Mouse (Mus musculus) small intestine, adult 2 months (tissue): ENCODE results near the gene Phactr2.
"Not testable (repeated sequence)": the region's sequence is repeated elsewhere in the genome, so short reads cannot be mapped to it uniquely, and the experiment has no call there.

Experiments used
- CTCF ChIP-seq: fragments of 200-500 bp; IDR thresholded peaks from 2 replicates; pipeline ENCODE4 v1.5.1; 2012; ENCODE audit warnings: low read depth, mild to moderate bottlenecking, control low read depth, inconsistent platforms, low read length, moderate library complexity, mixed read lengths; ENCODE audit not compliant: insufficient replicate concordance, insufficient read length; ENCODE audit errors: extremely low read depth
- POLR2A ChIP-seq: fragments of 200-500 bp; IDR thresholded peaks from 2 replicates; pipeline ENCODE4 v1.6.1; 2012; ENCODE audit warnings: low read depth, mild to moderate bottlenecking, control low read depth, inconsistent platforms, low read length, moderate library complexity

DNA sequence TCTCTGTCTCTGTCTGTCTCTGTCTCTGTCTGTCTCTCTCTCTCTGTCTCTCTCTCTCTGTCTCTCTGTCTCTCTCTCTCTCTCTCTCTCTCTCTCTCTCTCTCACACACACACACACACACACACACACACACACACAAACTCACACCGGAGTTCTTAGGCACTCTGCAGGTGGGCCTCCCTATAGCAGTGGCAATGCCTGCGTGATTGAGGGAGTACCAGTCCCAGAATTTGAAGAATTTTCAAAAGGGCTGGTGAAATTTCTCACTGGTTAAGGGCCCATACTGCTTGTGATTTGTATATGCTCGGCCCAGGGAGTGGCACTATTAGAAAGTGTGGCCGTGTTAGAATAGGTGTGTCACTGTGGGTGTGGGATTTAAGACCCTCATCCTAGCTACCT is 27.3 kb upstream of the Phactr2 start:
- TF ChIP-seq POLR2A, CTCF: not testable (repeated sequence)
